Mouse (Mus musculus): ENCODE measurements around the gene Anks4b. TPM values are rescaled to one million over a fixed set of nuclear protein-coding genes. Genes with fewer than 3 reads are reported as not detected.

The Anks4b gene
- not detected for polyA plus RNA-seq (2017; shearing (Covaris generic))

GRCm38 (mm10) chr7:120173603-120174244 is at the start of gene Anks4b:
Anks4b (plus strand) TSS chr7:120173858.

GRCm38 (mm10) chr7:120145191-120145590 is 28.5 kb upstream of the Anks4b start, which contains the start of gene Zp2:
Zp2 (minus strand) TSS chr7:120145291.

GRCm38 (mm10) chr7:120201771-120202170 is 28.1 kb downstream of the Anks4b start, which contains the start of gene Crym:
Crym (minus strand) TSS chr7:120202111.

GRCm38 (mm10) chr7:120203789-120204188 is 30.1 kb downstream of the Anks4b start, which contains the start of gene Abca14:
Abca14 (plus strand) TSS chr7:120203961.

Other genes with a start within 250 kb of the Anks4b start
- 0.12 TPM for gene Dnah3, start 78.6 kb upstream of the Anks4b start, polyA plus RNA-seq (2017; shearing (Covaris generic))
- 0.58 TPM for gene Tmem159, start 71.5 kb upstream of the Anks4b start, polyA plus RNA-seq (2017; shearing (Covaris generic))
- gene Zp2, start 28.6 kb upstream of the Anks4b start, polyA plus RNA-seq (2017; shearing (Covaris generic)) = not detected
- gene Crym, start 28.3 kb downstream of the Anks4b start, polyA plus RNA-seq (2017; shearing (Covaris generic)) = not detected
- not detected for gene Abca14, start 30.1 kb downstream of the Anks4b start, polyA plus RNA-seq (2017; shearing (Covaris generic))
- not detected for gene Abca15, start 154.8 kb downstream of the Anks4b start, polyA plus RNA-seq (2017; shearing (Covaris generic))
- gene Abca16, start 235.8 kb downstream of the Anks4b start, polyA plus RNA-seq (2017; shearing (Covaris generic)) = not detected